Mouse (Mus musculus) frontal cortex, adult 2 months (tissue): ENCODE results near the gene Fam160b1. TPM values are rescaled to one million over a fixed set of nuclear protein-coding genes. Genes with fewer than 3 reads are reported as not detected.

Experiments used
- DNase-seq, 2 experiments: peaks; one replicate each; pipeline ENCODE4 v3.0.0; 2022; ENCODE audit warnings: low spot score in 1 of 2; ENCODE audit errors: extremely low spot score in 1 of 2
- polyA plus RNA-seq: library from polyadenylated mRNA; depleted of rRNA; stranded (reverse); fragments of >200 nt; gene quantifications from 2 replicates; pipeline ENCODE4 v1.2.3, GENCODE M21; 2012; rRNA removed

Fam160b1 gene
- polyA plus RNA-seq, 1 experiment = 17.0 TPM

DNA sequence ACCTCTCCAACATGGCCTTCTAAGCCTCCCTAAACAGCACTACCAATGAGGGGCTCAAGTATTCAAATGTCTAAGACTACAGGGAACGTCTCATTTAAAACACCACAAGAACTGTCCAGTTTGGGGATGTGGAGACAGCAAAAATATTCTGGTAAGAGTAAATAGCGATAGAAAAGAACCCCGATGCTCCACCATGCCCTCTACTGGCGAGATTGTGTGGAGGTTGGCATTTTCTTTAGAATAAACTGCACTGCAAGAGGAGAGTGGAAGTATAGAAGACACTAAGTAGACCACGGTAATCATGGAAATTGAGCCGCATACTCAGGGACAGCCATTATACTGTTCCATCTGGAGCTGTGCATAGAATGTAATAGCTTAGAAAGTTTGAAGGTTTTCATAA lies 53.4 kb downstream of the Fam160b1 start:
- no peak for DNase-seq

DNA sequence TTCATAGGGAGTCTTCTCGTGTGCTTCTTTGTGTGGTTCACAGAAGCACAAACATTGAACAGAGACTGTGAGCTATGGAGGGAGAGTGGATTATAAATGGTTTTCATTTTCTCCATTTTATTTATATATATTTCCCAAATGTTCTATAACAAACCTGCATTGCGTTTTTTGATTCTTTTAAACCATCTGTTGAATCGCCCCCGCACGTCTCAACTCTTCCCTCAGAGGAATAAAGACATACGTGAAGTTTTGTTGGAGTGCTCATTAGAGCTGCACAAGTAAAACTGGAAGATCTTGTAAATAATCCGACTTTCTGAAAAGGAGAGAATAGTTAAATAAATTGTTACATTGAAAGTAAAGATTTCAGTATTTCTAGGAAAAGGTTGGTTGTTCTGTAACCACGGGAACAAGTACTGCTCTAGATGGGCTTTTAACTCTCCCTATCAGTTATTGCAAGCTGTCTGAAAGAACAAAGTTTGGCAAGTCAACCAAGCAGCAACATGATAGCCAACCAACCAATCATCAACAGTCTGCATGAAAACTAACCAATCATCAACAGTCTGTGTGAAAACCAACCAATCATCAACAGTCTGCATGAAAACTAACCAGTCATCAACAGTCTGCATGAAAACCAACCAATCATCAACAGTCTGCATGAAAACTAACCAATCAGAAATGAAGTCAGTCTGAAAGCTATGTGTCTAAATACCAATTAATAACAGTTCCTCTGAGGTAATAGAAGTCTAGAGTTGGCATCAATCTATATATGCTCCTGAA lies 54.7 kb downstream of the Fam160b1 start:
- DNase-seq = peak in 1 of 2 experiments; percentile 34

DNA sequence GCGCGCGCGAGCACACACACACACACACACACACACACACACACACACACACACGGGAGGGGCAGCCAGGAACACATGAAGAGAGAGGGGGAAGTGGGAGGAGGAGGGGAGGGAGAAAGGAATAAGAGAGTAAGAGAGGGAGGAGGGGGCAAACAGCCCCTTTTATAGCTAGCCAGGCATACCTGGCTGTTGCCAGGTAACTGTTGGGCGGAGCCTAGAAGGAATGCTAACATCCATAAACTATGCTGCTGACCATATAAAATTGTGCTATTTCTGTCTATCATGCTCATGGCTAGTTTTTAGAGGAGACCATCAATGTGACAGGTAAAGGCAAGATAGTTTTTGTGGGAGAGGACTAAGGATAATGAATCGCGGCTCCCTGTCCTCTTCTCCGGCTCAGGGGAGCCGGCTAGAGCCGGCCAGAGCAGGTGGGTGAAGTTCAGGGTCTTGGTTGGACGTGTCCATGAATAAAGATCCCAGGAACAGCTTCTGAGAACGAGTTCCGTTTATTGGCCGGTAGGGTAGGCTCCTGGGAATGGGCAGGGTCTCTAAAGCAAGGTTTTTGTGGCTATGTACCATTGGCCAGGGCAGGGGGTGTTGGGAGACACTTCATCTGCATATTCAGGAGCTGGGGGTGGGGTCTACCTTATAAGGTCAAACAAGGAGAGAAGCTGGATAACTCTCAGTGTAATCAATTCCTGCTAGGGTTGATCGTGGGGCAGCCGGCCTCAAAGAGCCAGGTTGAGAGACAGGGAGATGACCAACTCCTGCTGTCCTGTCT lies 57.5 kb downstream of the Fam160b1 start:
- no peak for DNase-seq

DNA sequence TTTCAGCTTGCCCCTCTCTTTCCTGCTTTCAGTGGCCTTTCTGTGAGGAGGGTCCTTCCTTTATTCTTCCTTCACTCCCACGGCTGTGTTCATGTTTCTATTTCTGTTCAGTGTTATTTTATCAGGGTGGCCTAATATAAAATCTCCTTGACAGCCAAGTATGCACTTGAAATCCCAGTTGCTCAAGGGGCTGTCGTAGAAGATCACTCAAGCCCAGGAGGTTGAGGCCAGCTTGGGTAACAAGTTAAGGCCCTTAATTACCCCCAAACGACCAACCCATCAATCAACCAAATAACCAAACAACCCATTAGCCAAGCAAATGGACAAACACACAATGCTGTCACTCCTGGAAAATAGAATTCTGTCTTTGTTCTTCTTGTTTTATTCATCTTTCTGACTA lies 62.9 kb downstream of the Fam160b1 start:
- no peak for DNase-seq

DNA sequence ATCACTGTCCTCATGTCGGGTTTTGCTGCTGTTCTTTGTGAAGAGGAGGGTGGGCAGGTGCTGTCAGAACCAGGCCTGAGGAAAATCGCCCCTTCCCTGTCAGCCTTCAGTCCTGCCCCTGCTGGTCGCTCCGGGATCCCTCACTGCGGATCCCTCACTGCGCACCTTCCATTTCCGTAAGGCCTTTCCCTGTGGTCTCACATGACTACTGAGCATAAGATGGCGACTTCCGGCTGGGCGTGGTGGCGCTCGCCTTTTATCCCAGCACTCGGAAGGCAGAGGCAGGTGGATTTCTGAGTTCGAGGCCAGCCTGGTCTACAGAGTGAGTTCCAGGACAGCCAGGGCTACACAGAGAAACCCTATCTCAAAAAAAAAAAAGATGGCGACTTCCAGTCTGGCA lies 64.8 kb downstream of the Fam160b1 start:
- no peak for DNase-seq

DNA sequence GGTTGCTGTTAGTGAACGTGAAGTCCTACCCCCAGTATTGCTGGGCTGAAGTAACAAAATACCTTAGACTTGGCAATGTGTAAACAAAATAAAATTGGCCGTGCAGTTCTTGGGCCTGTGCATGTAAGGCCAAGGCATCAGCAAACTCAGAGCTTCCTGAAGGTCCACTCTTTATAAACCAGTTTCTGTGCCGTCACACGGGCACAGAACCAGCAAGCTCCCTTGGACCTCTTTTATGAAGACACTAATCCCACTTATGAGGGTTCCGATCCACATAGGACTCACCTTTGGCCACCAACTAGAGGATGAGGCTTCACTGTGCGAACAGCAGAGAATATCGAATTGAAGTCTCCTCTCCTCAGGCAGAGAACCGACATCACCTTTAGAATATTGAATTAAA lies 66.4 kb downstream of the Fam160b1 start:
- no peak for DNase-seq

DNA sequence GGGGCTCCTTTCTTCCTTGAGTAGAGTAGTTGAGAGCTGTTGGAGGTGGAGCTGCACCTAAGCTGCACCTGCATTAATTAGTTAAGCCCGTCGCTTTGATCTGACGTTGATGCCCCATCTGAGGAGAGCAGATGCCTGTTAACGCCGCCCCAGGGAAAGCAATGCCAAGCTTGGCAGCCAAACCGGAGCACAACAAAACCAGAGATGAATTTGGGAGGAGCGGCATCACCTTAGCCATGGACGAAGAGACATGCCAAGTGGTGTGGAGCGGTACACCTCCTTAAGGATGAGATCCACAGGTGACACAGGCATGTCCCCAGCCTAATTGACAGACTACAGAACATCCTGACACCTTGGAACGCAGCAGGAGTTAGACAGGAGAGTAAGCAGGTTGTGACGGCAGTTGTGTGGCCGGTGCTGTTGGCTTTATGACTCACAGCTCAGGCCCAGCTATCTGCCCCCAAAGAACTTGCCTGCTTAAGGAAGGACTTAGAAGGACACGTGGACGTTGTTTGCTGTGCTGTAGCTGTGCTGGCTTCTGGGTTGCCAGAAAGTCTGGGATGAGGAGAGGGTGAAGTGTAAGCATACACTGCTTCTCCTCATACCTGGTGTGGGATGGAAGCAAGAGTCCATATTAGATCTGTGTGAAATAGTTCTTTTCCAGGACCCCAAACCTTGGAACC lies 67.4 kb downstream of the Fam160b1 start:
- no peak for DNase-seq

DNA sequence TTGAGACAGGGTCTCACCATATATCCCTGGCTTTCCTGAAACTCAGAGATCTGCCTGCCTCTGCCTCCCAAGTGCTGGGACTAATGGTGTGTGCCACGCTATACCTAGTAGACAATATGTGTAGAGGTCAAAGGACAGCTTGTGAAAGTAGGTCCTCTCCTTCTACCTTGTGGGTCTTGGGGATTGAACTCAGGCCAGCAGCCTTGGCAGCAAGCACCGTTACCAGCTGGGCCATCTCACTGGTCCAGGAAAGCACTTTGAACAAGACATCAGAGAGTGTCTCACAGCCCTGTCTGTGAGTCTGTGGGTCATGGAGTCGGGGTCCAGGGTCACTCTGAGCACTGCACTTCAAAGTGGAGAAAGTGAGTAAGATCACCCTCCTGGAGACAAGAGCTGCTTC lies 68.2 kb downstream of the Fam160b1 start:
- DNase-seq = no peak

DNA sequence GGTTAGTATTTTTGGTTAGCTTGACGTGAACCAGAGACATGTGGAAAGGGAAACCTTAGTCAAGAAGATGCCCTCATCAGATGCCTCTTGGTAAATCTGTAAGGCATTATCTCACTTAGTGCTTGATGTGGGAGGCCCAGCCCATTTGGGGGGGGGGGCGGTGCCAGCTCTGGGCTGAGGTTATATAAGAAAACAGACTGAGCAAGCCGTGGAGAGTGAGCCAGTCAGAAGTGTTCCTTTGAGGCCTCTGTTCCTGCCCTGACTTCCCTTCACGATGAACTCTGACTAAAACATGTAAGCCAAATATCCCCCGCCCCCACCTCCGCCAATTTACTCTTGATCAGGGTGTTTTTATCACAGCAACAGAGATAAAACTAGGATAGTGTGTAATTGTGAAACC lies 69.4 kb downstream of the Fam160b1 start:
- no peak for DNase-seq

DNA sequence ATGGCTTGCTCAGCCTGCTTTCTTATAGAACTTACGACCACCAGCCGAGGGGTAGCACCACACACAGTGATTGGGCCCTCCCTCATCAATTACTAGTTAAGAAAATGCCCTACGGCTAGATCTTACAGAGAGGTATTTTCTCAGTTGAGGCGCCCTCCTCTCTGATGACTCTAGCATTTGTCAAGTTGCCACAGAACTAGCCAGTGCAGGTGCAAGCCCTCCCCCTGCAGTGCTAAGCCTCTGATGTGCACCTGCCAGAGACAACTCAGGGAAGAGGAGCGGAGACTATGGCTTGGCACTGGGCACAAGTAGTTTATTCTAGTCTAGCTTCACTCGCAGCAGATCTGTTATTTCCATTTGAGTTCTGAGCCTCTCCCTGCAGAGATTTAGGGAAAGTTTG lies 71.0 kb downstream of the Fam160b1 start:
- DNase-seq = no peak

DNA sequence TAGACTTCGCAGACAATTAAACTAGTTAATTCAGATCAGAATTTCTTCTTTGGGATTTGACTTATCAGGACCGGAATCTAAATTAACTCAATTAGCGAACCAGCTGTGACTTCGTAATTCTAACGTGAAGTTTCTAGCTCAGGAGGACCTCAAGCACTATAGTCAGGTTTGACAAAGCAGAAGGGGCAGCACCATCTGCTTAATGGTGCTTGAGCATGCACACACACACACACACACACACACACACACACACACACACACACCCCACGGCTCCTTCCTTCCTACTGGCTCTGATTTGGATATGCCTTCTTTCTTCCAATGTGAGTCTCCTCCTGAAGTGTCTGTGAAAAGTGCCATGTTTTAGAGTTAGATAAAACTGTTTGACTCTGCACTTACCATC lies 73.5 kb downstream of the Fam160b1 start:
- no peak for DNase-seq

DNA sequence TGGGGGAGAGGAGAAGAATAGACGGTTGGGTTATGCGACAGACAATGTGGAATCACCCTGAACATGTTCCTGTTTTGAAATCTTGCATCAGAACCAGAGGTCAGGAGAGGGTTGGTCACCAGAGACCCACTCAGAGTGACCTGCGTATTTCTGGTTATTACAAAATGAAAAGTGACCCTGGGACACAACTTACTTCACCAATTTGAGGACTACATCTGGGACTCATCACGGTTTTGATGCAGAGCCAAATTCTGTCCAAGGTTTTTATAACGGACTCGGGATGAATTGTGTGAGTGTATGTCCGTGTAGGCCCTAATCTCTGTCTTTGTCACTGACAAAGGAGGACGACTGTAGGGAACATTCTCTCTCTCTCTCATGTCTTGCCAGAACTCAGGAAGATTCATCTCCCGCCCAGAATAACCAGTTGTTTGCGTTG lies 76.1 kb downstream of the Fam160b1 start:
- DNase-seq = no peak

DNA sequence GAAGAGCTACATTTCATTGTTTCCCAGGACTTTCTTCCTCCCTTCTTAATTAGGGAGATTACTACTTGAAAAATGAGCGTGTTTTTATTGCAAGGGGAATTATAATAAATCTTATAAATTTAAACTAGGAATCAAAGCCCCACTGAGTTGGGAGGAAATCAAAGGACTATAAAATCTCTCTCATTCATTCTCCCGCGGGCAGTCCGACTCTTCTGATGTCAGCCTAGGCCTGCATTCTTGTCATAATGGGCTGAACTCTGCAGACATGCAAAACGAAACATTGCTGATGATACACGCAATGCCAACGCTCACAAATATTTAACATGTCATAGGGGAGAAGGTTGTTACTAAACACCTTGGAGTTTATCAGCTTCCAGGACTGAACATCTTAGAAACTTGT lies 76.6 kb downstream of the Fam160b1 start:
- DNase-seq = no peak

Other genes with a start within 250 kb of the Fam160b1 start
- 54.2 and 56.0 TPM in 2 replicates for gene Ablim1, start 45.8 kb upstream of the Fam160b1 start, polyA plus RNA-seq
- 26.1 and 29.5 TPM in 2 replicates for gene Trub1, start 92.2 kb downstream of the Fam160b1 start, polyA plus RNA-seq